10 mouse cellular contexts compared by ENCODE assay signal in genomic region chr11:74557456-74558230, GRCm38 (mm10). TPM values are rescaled to one million over a fixed set of nuclear protein-coding genes. Genes with fewer than 3 reads are reported as not detected.
DNase-seq lines count a peak whose midpoint lies in the region; TF ChIP-seq lines count a peak whose summit lies in the region.
"Had no signal": no experiment of that assay in that cellular context is flagged by ENCODE, and none has a peak within 500 bp of the region (broad histone marks: within the 10 kb centered on the region; RNA-seq: fewer than 3 reads in every experiment).

No protein-coding gene starts in this region.

- peak; percentile 50 for DNase-seq in kidney, adult 2 months
- no peak for DNase-seq in kidney, adult 11 months
- peak; percentile 29 for DNase-seq in urinary bladder, postnatal 14 days (ENCODE audit: low spot score)
- no peak for DNase-seq in urinary bladder, adult 2 months (ENCODE audit: low spot score)
- peak; percentile 41 to 54 for DNase-seq in kidney, postnatal 4 days
- no peak for DNase-seq in B cell, adult 2 months
- DNase-seq in c-Kit-positive CD71-positive TER-119-positive erythroid progenitor cells, embryonic 14.5 days (ENCODE audit: low spot score): no peak
- no peak for DNase-seq in natural killer cell, adult 2 months (ENCODE audit: low spot score in 2 of 2)
- DNase-seq: thymus, postnatal 4 days had no signal

- no peak overlapping the region for H3K4me3 ChIP-seq in kidney, adult 2 months (ENCODE audit: insufficient read depth, low read depth, low read length)
- H3K4me3 ChIP-seq: embryonic facial prominence, embryonic 13.5 days had no signal

- H3K36me3 ChIP-seq in kidney, adult 2 months (ENCODE audit: control insufficient read depth, insufficient read depth, low read length): no peaks in the 10 kb centered on the region
- H3K36me3 ChIP-seq: embryonic facial prominence, embryonic 13.5 days had no signal

- no peak for TF ChIP-seq POLR2A in kidney, adult 2 months (IDR thresholded peaks at IDR 0.05; ENCODE audit: low read depth, low read length)

- H3K27me3 ChIP-seq in kidney, adult 2 months (replicated peaks; ENCODE audit: control insufficient read depth, insufficient read depth, low read length): no peaks in the 10 kb centered on the region
- H3K27me3 ChIP-seq: embryonic facial prominence, embryonic 13.5 days had no signal

- TF ChIP-seq CTCF in kidney, adult 2 months (conservative IDR thresholded peaks at IDR 0.05; ENCODE audit: insufficient read depth, insufficient read length, low read depth, low read length): no peak

- H3K4me1 ChIP-seq in kidney, adult 2 months (ENCODE audit: control insufficient read depth, insufficient read depth, low read length): no peaks in the 10 kb centered on the region

- WGBS in kidney, adult 2 months: 56% methylated on average over 11 of the region's 11 CpGs

- no peak overlapping the region for H3K27ac ChIP-seq in kidney, adult 2 months (ENCODE audit: insufficient read depth, low read depth, low read length)
- H3K27ac ChIP-seq: embryonic facial prominence, embryonic 13.5 days had no signal

RNA-seq across cellular contexts. Expression of gene Rap1gap2, which starts 53.1 kb away (rescaled TPM):
- polyA plus RNA-seq in kidney, adult 2 months (2012; rRNA removed): 24.9 and 29.4 TPM in 2 replicates
- polyA plus RNA-seq in urinary bladder, adult 2 months (2012; rRNA removed): 32.4 and 32.5 TPM in 2 replicates

Comparison
In these comparisons a context has a peak if more than half of its experiments do, and no peak if none do; other contexts are left out.
1. DNase-seq: peak in kidney, adult 2 months (single experiment), urinary bladder, postnatal 14 days (single experiment) and kidney, postnatal 4 days (2 of 2); none in kidney, adult 11 months (single experiment), urinary bladder, adult 2 months (single experiment), B cell, adult 2 months (0 of 2), c-Kit-positive CD71-positive TER-119-positive erythroid progenitor cells, embryonic 14.5 days (single experiment) and natural killer cell, adult 2 months (0 of 2).